Mouse (Mus musculus) MEL (cell line): ENCODE results near the gene Cpn2. TPM values are rescaled to one million over a fixed set of nuclear protein-coding genes. Genes with fewer than 3 reads are reported as not detected.

Experiments used
- DNase-seq: peaks from one replicate; pipeline ENCODE4 v3.0.0; 2011; ENCODE audit warnings: low read depth, low spot score
- H3K27ac ChIP-seq: 2 replicates; pipeline ENCODE4 v1.5.1; 2012; ENCODE audit warnings: low read depth, mild to moderate bottlenecking, control low read depth, low read length, moderate library complexity; ENCODE audit not compliant: control insufficient read depth
- H3K27me3 ChIP-seq, 2 experiments: fragments of 150-350 bp in 1 of 2; sonication (generic) in 1 of 2; 2 replicates each; pipeline ENCODE4 v1.6.1; 2012; ENCODE audit warnings: low read length in 2 of 2, mild to moderate bottlenecking in 2 of 2, improper control_type of control experiment in 1 of 2, moderate library complexity in 1 of 2; ENCODE audit not compliant: insufficient read depth in 2 of 2, control insufficient read depth in 1 of 2
- H3K36me3 ChIP-seq, 2 experiments: 2 replicates each; pipeline ENCODE4 v1.6.1; 2012 to 2014; ENCODE audit warnings: low read length in 2 of 2, improper control_type of control experiment in 1 of 2, inconsistent platforms in 1 of 2, mild to moderate bottlenecking in 1 of 2; ENCODE audit not compliant: insufficient read depth in 2 of 2, control insufficient read depth in 1 of 2
- H3K4me1 ChIP-seq, 2 experiments: fragments of 150-350 bp in 1 of 2; sonication (generic) in 1 of 2; 2 replicates each; pipeline ENCODE4 v1.6.1; 2012; ENCODE audit warnings: low read length in 2 of 2, improper control_type of control experiment in 1 of 2, mild to moderate bottlenecking in 1 of 2; ENCODE audit not compliant: insufficient read depth in 2 of 2, control insufficient read depth in 1 of 2
- H3K4me3 ChIP-seq, 2 experiments: fragments of 150-350 bp in 1 of 2; sonication (generic) in 1 of 2; 2 replicates each; pipeline ENCODE4 v1.5.1; 2012; ENCODE audit warnings: low read depth in 2 of 2, low read length in 2 of 2, mild to moderate bottlenecking in 2 of 2, moderate library complexity in 2 of 2, control low read depth in 1 of 2, improper control_type of control experiment in 1 of 2; ENCODE audit not compliant: control insufficient read depth in 1 of 2, insufficient read depth in 1 of 2
- H3K79me2 ChIP-seq: 2 replicates; pipeline ENCODE4 v1.6.1; 2012; ENCODE audit warnings: mild to moderate bottlenecking, low read length, moderate library complexity; ENCODE audit not compliant: control insufficient read depth, poor library complexity, insufficient read depth
- H3K9ac ChIP-seq: 2 replicates; pipeline ENCODE4 v1.6.1; 2012; ENCODE audit warnings: low read depth, mild to moderate bottlenecking, control low read depth, low read length, moderate library complexity; ENCODE audit not compliant: control insufficient read depth, poor library complexity, severe bottlenecking
- H3K9me3 ChIP-seq: fragments of 150-350 bp; sonication (generic); replicated peaks from 2 replicates; pipeline ENCODE4 v1.6.1; 2012; ENCODE audit warnings: mild to moderate bottlenecking, low read length, improper control_type of control experiment, moderate library complexity; ENCODE audit not compliant: insufficient read depth
- BHLHE40 ChIP-seq: IDR thresholded peaks from 2 replicates; pipeline ENCODE4 v1.6.1; 2012; ENCODE audit warnings: low read depth, mild to moderate bottlenecking, inconsistent platforms, low read length, improper control_type of control experiment, borderline replicate concordance
- CHD1 ChIP-seq: IDR thresholded peaks from 2 replicates; pipeline ENCODE4 v1.6.1; 2012; ENCODE audit warnings: low read depth, mild to moderate bottlenecking, inconsistent platforms, low read length, improper control_type of control experiment
- CTCF ChIP-seq, 3 experiments: IDR thresholded peaks in 2 of 3; conservative IDR thresholded peaks in 1 of 3; 2 replicates each; pipeline ENCODE4 v1.5.1; 2011 to 2012; ENCODE audit warnings: low read length in 3 of 3, low read depth in 2 of 3, mild to moderate bottlenecking in 2 of 3, improper control_type of control experiment in 1 of 3, inconsistent platforms in 1 of 3, mixed read lengths in 1 of 3, moderate library complexity in 1 of 3; ENCODE audit not compliant: control insufficient read depth in 1 of 3, insufficient read depth in 1 of 3, poor library complexity in 1 of 3, severe bottlenecking in 1 of 3
- E2F4 ChIP-seq: IDR thresholded peaks from 2 replicates; pipeline ENCODE4 v1.6.1; 2011; ENCODE audit warnings: low read depth, low read length, improper control_type of control experiment, borderline replicate concordance
- ELF1 ChIP-seq: IDR thresholded peaks from 2 replicates; pipeline ENCODE4 v1.6.1; 2014; ENCODE audit warnings: low read depth, mild to moderate bottlenecking, inconsistent platforms, low read length, improper control_type of control experiment, moderate library complexity
- EP300 ChIP-seq, 2 experiments: IDR thresholded peaks; 2 replicates each; pipeline ENCODE4 v1.6.1; 2011; ENCODE audit warnings: improper control_type of control experiment in 2 of 2, low read length in 2 of 2, low read depth in 1 of 2, mild to moderate bottlenecking in 1 of 2
- ETS1 ChIP-seq: IDR thresholded peaks from 2 replicates; pipeline ENCODE4 v1.6.1; 2012; ENCODE audit warnings: low read depth, mild to moderate bottlenecking, inconsistent platforms, low read length, improper control_type of control experiment, moderate library complexity
- HCFC1 ChIP-seq: IDR thresholded peaks from 2 replicates; pipeline ENCODE4 v1.6.1; 2012; ENCODE audit warnings: low read depth, mild to moderate bottlenecking, inconsistent platforms, low read length, improper control_type of control experiment, moderate library complexity
- MXI1 ChIP-seq: IDR thresholded peaks from 2 replicates; pipeline ENCODE4 v1.6.1; 2011; ENCODE audit warnings: mild to moderate bottlenecking, low read depth, low read length, improper control_type of control experiment
- MYB ChIP-seq: IDR thresholded peaks from 2 replicates; pipeline ENCODE4 v1.6.1; 2011; ENCODE audit warnings: mild to moderate bottlenecking, low read depth, low read length, improper control_type of control experiment
- MYC ChIP-seq: IDR thresholded peaks from 2 replicates; pipeline ENCODE4 v1.6.1; 2011; ENCODE audit warnings: low read depth, mild to moderate bottlenecking, low read length, improper control_type of control experiment, moderate library complexity
- NRF1 ChIP-seq: IDR thresholded peaks from 2 replicates; pipeline ENCODE4 v1.6.1; 2014; ENCODE audit warnings: low read depth, mild to moderate bottlenecking, inconsistent platforms, low read length, improper control_type of control experiment, moderate library complexity; ENCODE audit not compliant: poor library complexity, insufficient read depth, severe bottlenecking
- RAD21 ChIP-seq: IDR thresholded peaks from 2 replicates; pipeline ENCODE4 v1.6.1; 2011; ENCODE audit warnings: mild to moderate bottlenecking, low read depth, low read length, improper control_type of control experiment
- SIN3A ChIP-seq: IDR thresholded peaks from 2 replicates; pipeline ENCODE4 v1.6.1; 2012; ENCODE audit warnings: low read length, improper control_type of control experiment, inconsistent platforms
- SMC3 ChIP-seq: IDR thresholded peaks from 2 replicates; pipeline ENCODE4 v1.6.1; 2011; ENCODE audit warnings: low read depth, low read length, improper control_type of control experiment
- TAL1 ChIP-seq: IDR thresholded peaks from 2 replicates; pipeline ENCODE4 v1.6.1; 2012; ENCODE audit warnings: mild to moderate bottlenecking, inconsistent platforms, low read length, moderate library complexity, mixed read lengths
- TBP ChIP-seq: IDR thresholded peaks from 2 replicates; pipeline ENCODE4 v1.8.0; 2011; ENCODE audit warnings: low read depth, low read length, improper control_type of control experiment
- TCF12 ChIP-seq: IDR thresholded peaks from 2 replicates; pipeline ENCODE4 v1.6.1; 2014; ENCODE audit warnings: low read depth, mild to moderate bottlenecking, inconsistent platforms, low read length, improper control_type of control experiment, moderate library complexity
- USF1 ChIP-seq: IDR thresholded peaks from 2 replicates; pipeline ENCODE4 v1.6.1; 2014; ENCODE audit warnings: low read depth, mild to moderate bottlenecking, inconsistent platforms, low read length, improper control_type of control experiment, moderate library complexity
- USF2 ChIP-seq, 2 experiments: IDR thresholded peaks; 2 replicates each; pipeline ENCODE4 v1.6.1; 2011 to 2012; ENCODE audit warnings: improper control_type of control experiment in 2 of 2, low read length in 2 of 2, borderline replicate concordance in 1 of 2, inconsistent platforms in 1 of 2, low read depth in 1 of 2, mild to moderate bottlenecking in 1 of 2; ENCODE audit not compliant: insufficient read depth in 1 of 2
- ZC3H11A ChIP-seq: IDR thresholded peaks from 2 replicates; pipeline ENCODE4 v1.6.1; 2012; ENCODE audit warnings: low read depth, mild to moderate bottlenecking, inconsistent platforms, low read length, improper control_type of control experiment
- ZKSCAN1 ChIP-seq: IDR thresholded peaks from 2 replicates; pipeline ENCODE4 v1.6.1; 2012; ENCODE audit warnings: low read depth, mild to moderate bottlenecking, inconsistent platforms, low read length, improper control_type of control experiment, moderate library complexity
- ZMIZ1 ChIP-seq: IDR thresholded peaks from 2 replicates; pipeline ENCODE4 v1.6.1; 2012; ENCODE audit warnings: low read depth, mild to moderate bottlenecking, inconsistent platforms, low read length, improper control_type of control experiment, moderate library complexity
- polyA plus RNA-seq, 2 experiments: library from polyadenylated mRNA; stranded (reverse) in 1 of 2; unstranded in 1 of 2; fragments of >175 nt in 1 of 2; fragments of >200 nt in 1 of 2; gene quantifications; 2 replicates each; pipeline versions ENCODE4 v1.2.1 to v1.2.4; 2012; ENCODE audit warnings: low replicate concordance in 2 of 2, low read depth in 1 of 2; ENCODE audit not compliant: insufficient read length in 2 of 2, insufficient read depth in 1 of 2, missing spikeins in 1 of 2
- total RNA-seq: library from RNA; depleted of rRNA; stranded (reverse); fragments of 300-350 nt; gene quantifications from 2 replicates; pipeline ENCODE4 v1.2.3, GENCODE M21; 2012

Gene Cpn2
- total and polyA plus RNA-seq, 3 experiments = not detected

- no peaks in the 10 kb centered on the region for H3K27me3 ChIP-seq
- peaks cover 0 to 14% of the 10 kb centered on the region in 2 experiments; a peak in 3 of 4 replicates for H3K4me1 ChIP-seq
- no peaks in the 10 kb centered on the region for H3K79me2 ChIP-seq
- no peak overlapping the region for H3K9ac ChIP-seq
- no peaks in the 10 kb centered on the region for H3K9me3 ChIP-seq
- DNase-seq = peak; percentile 39
- no peak overlapping the region for H3K27ac ChIP-seq
- no peak overlapping the region for H3K4me3 ChIP-seq
- peaks cover 0 to 5% of the 10 kb centered on the region in 2 experiments; a peak in 2 of 4 replicates for H3K36me3 ChIP-seq
- TF ChIP-seq EP300 (IDR thresholded peaks at IDR 0.05; ENCODE audit: low read depth in 1 of 2, low read length in 2 of 2) = 0 out of 4 replicates have a peak, but pooled peaks of 1 of the 2 experiments have one; percentile 16
- no peak for TF ChIP-seq ZKSCAN1
Measured at GRCm38 (mm10) chr16:30257718-30258117, 9.6 kb downstream of the Cpn2 start.

GRCm38 (mm10) chr16:30255061-30255460, 12.2 kb downstream of the Cpn2 start:
- DNase-seq = no peak
- no peak for TF ChIP-seq CTCF (IDR thresholded peaks at IDR 0.05 in 2 of 3, conservative IDR thresholded peaks at IDR 0.05 in 1 of 3; ENCODE audit: control insufficient read depth in 1 of 3, insufficient read depth in 1 of 3, low read depth in 2 of 3, low read length in 3 of 3, poor library complexity in 1 of 3, severe bottlenecking in 1 of 3)
- TF ChIP-seq HCFC1 = no peak
- TF ChIP-seq TBP = no peak
- TF ChIP-seq BHLHE40 = no peak
- TF ChIP-seq TCF12 = no peak
- no peak for TF ChIP-seq E2F4
- no peak for TF ChIP-seq SIN3A
- no peak for TF ChIP-seq ZKSCAN1
- no peak for TF ChIP-seq ETS1
- TF ChIP-seq CHD1 = no peak
- no peak for TF ChIP-seq USF2 (IDR thresholded peaks at IDR 0.05; ENCODE audit: borderline replicate concordance in 1 of 2, insufficient read depth in 1 of 2, low read depth in 1 of 2, low read length in 2 of 2)
- no peak for TF ChIP-seq EP300 (IDR thresholded peaks at IDR 0.05; ENCODE audit: low read depth in 1 of 2, low read length in 2 of 2)
- peaks cover 0 to 13% of the 10 kb centered on the region in 2 experiments; a peak in 3 of 4 replicates for H3K4me1 ChIP-seq

GRCm38 (mm10) chr16:30253900-30254299, 13.4 kb downstream of the Cpn2 start:
- Histone ChIP-seq H3K4me3 (no peak overlapping the region), H3K27me3 (no peaks in the 10 kb centered on the region)
- TF ChIP-seq ZMIZ1 = no peak
- TF ChIP-seq BHLHE40 = no peak
- no peak for TF ChIP-seq TAL1
- no peak for TF ChIP-seq ELF1
- TF ChIP-seq USF2 (IDR thresholded peaks at IDR 0.05; ENCODE audit: borderline replicate concordance in 1 of 2, insufficient read depth in 1 of 2, low read depth in 1 of 2, low read length in 2 of 2) = no peak
- TF ChIP-seq ETS1 = no peak
- TF ChIP-seq RAD21 = no peak
- TF ChIP-seq SMC3 = no peak
- TF ChIP-seq USF1 = no peak
- no peak for TF ChIP-seq NRF1
- no peak for TF ChIP-seq ZC3H11A
- TF ChIP-seq EP300 (IDR thresholded peaks at IDR 0.05; ENCODE audit: low read depth in 1 of 2, low read length in 2 of 2) = no peak
- no peak for TF ChIP-seq MXI1
- TF ChIP-seq HCFC1 = no peak
- no peak for TF ChIP-seq MYC
- TF ChIP-seq MYB = no peak
- TF ChIP-seq ZKSCAN1 = no peak
- TF ChIP-seq, all 39 proteins: peak for 0
- H3K4me1 ChIP-seq = peaks cover 0 to 13% of the 10 kb centered on the region in 2 experiments; a peak in 3 of 4 replicates
- no peaks in the 10 kb centered on the region for H3K79me2 ChIP-seq
- DNase-seq = no peak
- H3K9me3 ChIP-seq = no peaks in the 10 kb centered on the region
- no peak overlapping the region for H3K9ac ChIP-seq
- H3K27ac ChIP-seq = no peak overlapping the region
- H3K36me3 ChIP-seq = peaks cover 0 to 3% of the 10 kb centered on the region in 2 experiments; a peak in 2 of 4 replicates

More at GRCm38 (mm10) chr16:30255061-30255460, 12.2 kb downstream of the Cpn2 start:
- Histone ChIP-seq H3K79me2 (no peaks in the 10 kb centered on the region), H3K4me3 (no peak overlapping the region), H3K9me3 (no peaks in the 10 kb centered on the region), H3K27ac (no peak overlapping the region), H3K9ac (no peak overlapping the region), H3K27me3 (no peaks in the 10 kb centered on the region), H3K36me3 (peaks cover 0 to 3% of the 10 kb centered on the region in 2 experiments; a peak in 2 of 4 replicates)
